Mouse (Mus musculus): ENCODE measurements around the gene Mns1.

- TF ChIP-seq CTCF (IDR thresholded peaks at IDR 0.05; ENCODE audit: low read depth), result no peak
- no peak for TF ChIP-seq EP300 (optimal IDR thresholded peaks at IDR 0.05)
Observed at GRCm38 (mm10) chr9:72497171-72497570, 59.4 kb downstream of the Mns1 start.

All from stomach, postnatal 0 days (tissue).